Mouse (Mus musculus) neural tube, embryonic 10.5 days (tissue): Measurements from ENCODE around the gene P2rx6.

Experiments used
- DNase-seq: peaks from one replicate; pipeline ENCODE4 v3.0.0-alpha.2; 2017; ENCODE audit warnings: low spot score; ENCODE audit errors: extremely low spot score

Gene P2rx6

DNA sequence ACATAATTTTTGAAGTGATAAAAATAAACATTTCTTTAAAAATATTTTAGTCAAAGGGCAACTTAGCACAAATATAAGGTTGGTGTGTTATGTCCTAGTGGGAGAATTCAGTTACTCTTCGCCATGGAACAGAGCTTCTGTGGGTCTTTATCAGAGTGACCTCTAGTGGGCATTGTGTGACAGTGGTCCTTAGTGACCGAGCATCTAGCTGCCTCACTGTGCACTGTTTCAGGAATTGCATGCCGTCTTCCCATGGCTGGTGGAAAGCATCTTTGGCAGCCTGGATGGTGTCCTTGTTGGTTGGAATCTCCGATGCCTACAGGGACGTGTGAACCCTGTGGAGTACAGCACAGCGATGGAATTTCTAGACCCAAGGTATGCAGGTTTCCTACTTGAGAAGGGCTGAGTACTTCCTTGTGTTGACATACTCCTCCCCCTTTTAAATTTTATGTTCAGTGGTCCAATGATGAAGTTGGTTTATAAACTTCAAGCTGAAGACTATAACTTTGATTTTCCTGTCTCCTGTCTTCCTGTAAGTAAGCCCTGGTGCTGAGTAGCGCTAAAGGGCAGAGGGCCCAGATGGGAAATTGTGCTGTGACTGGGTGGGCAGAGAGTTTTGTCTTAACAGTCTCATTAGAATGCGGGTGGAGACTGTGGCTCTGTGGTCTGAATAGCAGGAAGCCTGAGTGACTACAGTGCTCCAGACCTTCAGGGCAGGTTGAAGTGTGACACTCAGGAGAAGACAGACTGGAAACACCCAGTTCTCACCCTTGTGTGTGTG is 64.0 kb downstream of the P2rx6 start:
- DNase-seq = no peak

- no peak for DNase-seq
Observed at GRCm38 (mm10) chr16:17626269-17626555, 64.5 kb downstream of the P2rx6 start.
